Mouse (Mus musculus) myocyte (in vitro differentiated cells): ENCODE measurements at regions not wholly inside any gene's neighbourhood (a gene's known extent, or its start where the extent isn't known, plus 50 kb on each side); places are given as distances from the start of the nearest gene placed in this dataset.
A peak's percentile ranks its signal among the peaks of the same experiment; 100 is the strongest.

Experiments used
- H3K27me3 ChIP-seq: one replicate; pipeline ENCODE4 v1.6.1; 2011; ENCODE audit not compliant: control insufficient read depth, insufficient read depth, insufficient read length
- H3K36me3 ChIP-seq: one replicate; pipeline ENCODE4 v1.6.1; 2011; ENCODE audit not compliant: control insufficient read depth, insufficient read depth
- H3K4me2 ChIP-seq: one replicate; pipeline ENCODE4 v1.6.1; 2011; ENCODE audit warnings: low read depth, control low read depth
- H3K4me3 ChIP-seq: one replicate; pipeline ENCODE4 v1.5.1; 2011; ENCODE audit warnings: mild to moderate bottlenecking, control low read depth, moderate library complexity
- H3K79me2 ChIP-seq: one replicate; pipeline ENCODE4 v1.6.1; 2011; ENCODE audit not compliant: control insufficient read depth, insufficient read depth
- H3ac ChIP-seq: one replicate; pipeline ENCODE4 v1.6.1; 2011; ENCODE audit not compliant: control insufficient read depth, insufficient read length
- CEBPB ChIP-seq: IDR thresholded peaks from 2 replicates; pipeline ENCODE4 v1.6.1; 2011; ENCODE audit warnings: mild to moderate bottlenecking, moderate library complexity; ENCODE audit not compliant: poor library complexity, insufficient read depth, severe bottlenecking
- E2F4 ChIP-seq: IDR thresholded peaks from one replicate; pipeline ENCODE4 v1.6.1; 2011; ENCODE audit warnings: mild to moderate bottlenecking, control low read depth, moderate library complexity; ENCODE audit not compliant: insufficient read depth
- MAX ChIP-seq: IDR thresholded peaks from one replicate; pipeline ENCODE4 v1.6.1; 2011; ENCODE audit warnings: low read depth, mild to moderate bottlenecking, control low read depth
- MYOD1 ChIP-seq, 3 experiments: IDR thresholded peaks; one replicate each; pipeline ENCODE4 v1.6.1; 2011; ENCODE audit warnings: control low read depth in 2 of 3, low read depth in 2 of 3, mild to moderate bottlenecking in 2 of 3, moderate library complexity in 1 of 3; ENCODE audit not compliant: insufficient read length in 2 of 3, control insufficient read depth in 1 of 3
- MYOG ChIP-seq, 3 experiments: IDR thresholded peaks; one replicate each; pipeline ENCODE4 v1.6.1; 2011; ENCODE audit warnings: control low read depth in 2 of 3, low read depth in 2 of 3, mild to moderate bottlenecking in 2 of 3; ENCODE audit not compliant: insufficient read length in 2 of 3, control insufficient read depth in 1 of 3, insufficient read depth in 1 of 3
- POLR2A ChIP-seq: IDR thresholded peaks from one replicate; pipeline ENCODE4 v1.6.1; 2011; ENCODE audit warnings: low read depth, mild to moderate bottlenecking, control low read depth, moderate library complexity; ENCODE audit not compliant: insufficient read length
- POLR2AphosphoS2 ChIP-seq: IDR thresholded peaks from one replicate; pipeline ENCODE4 v1.6.1; 2011; ENCODE audit warnings: low read depth, control low read depth; ENCODE audit not compliant: insufficient read length
- REST ChIP-seq: IDR thresholded peaks from one replicate; pipeline ENCODE4 v1.6.1; 2011; ENCODE audit warnings: mild to moderate bottlenecking, control low read depth, moderate library complexity; ENCODE audit not compliant: insufficient read depth, insufficient read length
- SRF ChIP-seq: IDR thresholded peaks from one replicate; pipeline ENCODE4 v1.6.1; 2011; ENCODE audit warnings: low read depth; ENCODE audit not compliant: control insufficient read depth, insufficient read length
- TCF12 ChIP-seq: IDR thresholded peaks from one replicate; pipeline ENCODE4 v1.6.1; 2011; ENCODE audit warnings: mild to moderate bottlenecking, control low read depth; ENCODE audit not compliant: poor library complexity, insufficient read depth, severe bottlenecking
- TCF3 ChIP-seq: IDR thresholded peaks from one replicate; pipeline ENCODE4 v1.6.1; 2011; ENCODE audit warnings: low read depth, control low read depth; ENCODE audit not compliant: insufficient read length
- USF1 ChIP-seq: IDR thresholded peaks from one replicate; pipeline ENCODE4 v1.6.1; 2011; ENCODE audit warnings: low read depth, mild to moderate bottlenecking, control low read depth, moderate library complexity

DNA sequence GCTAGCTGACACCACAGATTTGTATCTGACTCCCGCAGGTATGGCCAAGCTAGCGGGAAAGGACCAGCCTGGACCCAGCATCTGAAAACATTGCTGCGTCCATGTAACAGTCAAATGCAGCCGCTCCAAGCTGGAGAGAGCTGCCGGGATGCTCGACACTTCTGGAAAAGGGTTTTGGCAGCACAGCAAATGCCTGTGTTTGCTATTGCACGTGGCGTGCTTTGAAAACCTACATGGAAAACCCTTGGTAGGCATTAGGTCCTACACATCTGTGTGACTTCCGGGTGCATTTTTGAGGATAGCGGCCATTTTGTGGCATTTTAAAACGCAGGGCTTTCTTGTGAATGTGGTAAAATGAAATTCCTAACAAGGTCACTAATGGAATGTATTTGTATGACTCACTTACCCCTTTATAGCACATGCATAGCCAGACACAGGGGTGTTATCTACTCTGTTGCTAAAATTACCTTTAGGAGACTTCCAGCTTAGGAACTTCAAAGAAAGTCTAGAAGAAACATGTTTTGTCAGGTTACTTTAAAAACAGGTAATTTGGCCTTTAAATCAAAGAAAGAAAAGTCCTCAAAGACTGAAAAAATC is 345.9 kb upstream of the Gm11114 start:
- H3K4me2 ChIP-seq: no peak overlapping the region
- TF ChIP-seq E2F4 (no peak), REST (no peak), MYOD1 (IDR thresholded peaks at IDR 0.05; ENCODE audit: control insufficient read depth in 1 of 3, insufficient read length in 2 of 3, low read depth in 2 of 3) (no peak), MYOG (IDR thresholded peaks at IDR 0.05; ENCODE audit: control insufficient read depth in 1 of 3, insufficient read depth in 1 of 3, insufficient read length in 2 of 3, low read depth in 2 of 3) (no peak), POLR2AphosphoS2 (no peak), SRF (no peak), TCF3 (no peak), CEBPB (no peak), POLR2A (no peak), MAX (no peak), TCF12 (no peak), USF1 (no peak)
- H3K79me2 ChIP-seq: no peaks in the 10 kb centered on the region
- no peak overlapping the region for H3ac ChIP-seq
- no peaks in the 10 kb centered on the region for H3K36me3 ChIP-seq
- no peak overlapping the region for H3K4me3 ChIP-seq
- H3K27me3 ChIP-seq: no peaks in the 10 kb centered on the region

- H3K4me3 ChIP-seq: no peak overlapping the region
- no peak overlapping the region for H3ac ChIP-seq
- H3K79me2 ChIP-seq: no peaks in the 10 kb centered on the region
- no peak overlapping the region for H3K4me2 ChIP-seq
- no peaks in the 10 kb centered on the region for H3K27me3 ChIP-seq
- TF ChIP-seq MYOD1 (IDR thresholded peaks at IDR 0.05; ENCODE audit: control insufficient read depth in 1 of 3, insufficient read length in 2 of 3, low read depth in 2 of 3): no peak
- TF ChIP-seq SRF: no peak
- H3K36me3 ChIP-seq: no peaks in the 10 kb centered on the region
These were observed 342.5 kb upstream of the Gm11114 start for GRCm38 (mm10) chr9:84969975-84970608.

GRCm38 (mm10) chr9:84977470-84977869 is 335.1 kb upstream of the Gm11114 start:
- no peaks in the 10 kb centered on the region for H3K79me2 ChIP-seq
- no peaks in the 10 kb centered on the region for H3K36me3 ChIP-seq
- H3K4me2 ChIP-seq: no peak overlapping the region
- no peaks in the 10 kb centered on the region for H3K27me3 ChIP-seq
- TF ChIP-seq MYOD1 (IDR thresholded peaks at IDR 0.05; ENCODE audit: control insufficient read depth in 1 of 3, insufficient read length in 2 of 3, low read depth in 2 of 3) (peak in 2 of 3 experiments; percentile 63 to 74), TCF3 (no peak)
- no peak overlapping the region for H3K4me3 ChIP-seq
- H3ac ChIP-seq: no peak overlapping the region

- H3K4me2 ChIP-seq: no peak overlapping the region
- no peaks in the 10 kb centered on the region for H3K36me3 ChIP-seq
- no peak overlapping the region for H3ac ChIP-seq
- TF ChIP-seq TCF12: no peak
- no peak for TF ChIP-seq MYOD1 (IDR thresholded peaks at IDR 0.05; ENCODE audit: control insufficient read depth in 1 of 3, insufficient read length in 2 of 3, low read depth in 2 of 3)
- TF ChIP-seq POLR2AphosphoS2: no peak
- TF ChIP-seq CEBPB: no peak
- no peak for TF ChIP-seq E2F4
- H3K27me3 ChIP-seq: no peaks in the 10 kb centered on the region
- no peak overlapping the region for H3K4me3 ChIP-seq
- no peaks in the 10 kb centered on the region for H3K79me2 ChIP-seq
These were observed 309.2 kb upstream of the Gm11114 start for GRCm38 (mm10) chr9:85003414-85003813.

DNA sequence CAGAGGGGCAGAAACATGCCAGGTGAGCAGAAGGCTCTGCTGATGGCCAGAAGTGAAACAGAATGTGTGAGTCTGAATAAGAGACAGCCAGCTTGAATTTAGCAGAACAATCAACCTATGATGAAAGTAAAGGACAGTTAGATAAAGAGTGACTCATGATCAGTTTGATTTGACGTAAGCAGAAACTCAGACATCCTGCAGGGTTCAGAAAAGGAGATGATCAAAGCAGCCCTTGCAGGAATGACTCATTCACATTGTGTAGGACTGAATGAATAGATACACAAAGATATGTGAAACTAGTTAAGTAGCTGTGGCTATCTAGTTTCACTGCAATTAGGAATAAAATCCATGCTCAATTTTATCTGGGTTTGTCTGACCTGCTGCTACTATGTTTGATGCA is 301.2 kb upstream of the Gm11114 start:
- no peaks in the 10 kb centered on the region for H3K79me2 ChIP-seq
- H3K36me3 ChIP-seq: no peaks in the 10 kb centered on the region
- H3K4me3 ChIP-seq: no peak overlapping the region
- TF ChIP-seq TCF12 (no peak), USF1 (no peak), MYOD1 (IDR thresholded peaks at IDR 0.05; ENCODE audit: control insufficient read depth in 1 of 3, insufficient read length in 2 of 3, low read depth in 2 of 3) (no peak), MYOG (IDR thresholded peaks at IDR 0.05; ENCODE audit: control insufficient read depth in 1 of 3, insufficient read depth in 1 of 3, insufficient read length in 2 of 3, low read depth in 2 of 3) (no peak), POLR2AphosphoS2 (no peak), MAX (no peak)
- H3K4me2 ChIP-seq: no peak overlapping the region
- no peak overlapping the region for H3ac ChIP-seq
- no peaks in the 10 kb centered on the region for H3K27me3 ChIP-seq
